Mouse (Mus musculus) urinary bladder, adult 2 months (tissue): ENCODE results near the gene Lipc. TPM values are rescaled to one million over a fixed set of nuclear protein-coding genes. Genes with fewer than 3 reads are reported as not detected.

Experiments used
- DNase-seq: peaks from one replicate; pipeline ENCODE4 v3.0.0; 2022; ENCODE audit warnings: low spot score
- polyA plus RNA-seq: library from polyadenylated mRNA; depleted of rRNA; stranded (reverse); fragments of >200 nt; gene quantifications from 2 replicates; pipeline ENCODE4 v1.2.3, GENCODE M21; 2012

The Lipc gene
- polyA plus RNA-seq, 1 experiment = 0.81 TPM

DNA sequence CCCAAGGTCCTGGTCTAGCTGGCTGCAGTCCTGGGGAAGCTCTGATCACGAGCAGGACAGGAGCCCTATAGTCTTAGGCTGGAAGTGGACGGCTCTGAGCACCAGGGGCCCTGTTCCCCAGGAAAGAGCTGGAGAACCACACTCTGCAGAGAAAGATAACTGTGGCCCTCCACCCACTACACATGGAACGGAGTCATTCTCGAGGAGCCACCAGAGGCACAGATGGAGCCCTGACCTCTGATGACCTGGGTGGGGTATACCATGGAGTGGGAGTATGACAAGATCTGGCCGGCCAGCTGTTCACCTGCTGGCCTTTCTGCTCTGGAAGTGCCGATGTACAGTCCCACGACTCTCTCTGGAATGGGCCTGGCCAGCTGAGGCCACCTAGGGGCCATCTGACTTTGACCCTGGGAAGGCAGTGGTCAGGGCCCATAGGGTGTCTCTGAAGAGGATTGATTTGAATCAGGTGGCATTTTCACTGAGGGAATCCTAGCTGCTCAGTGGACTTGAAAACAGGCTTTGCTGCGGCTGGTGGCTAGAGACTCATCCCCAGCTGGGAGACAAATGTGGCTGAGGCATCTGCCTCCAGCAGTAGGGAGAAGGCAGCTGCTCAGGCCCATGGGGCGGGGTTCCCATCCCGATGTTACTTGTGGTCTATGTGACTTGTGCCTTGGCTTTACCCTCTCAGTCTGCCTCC is 37.2 kb downstream of the Lipc start:
- DNase-seq = no peak

DNA sequence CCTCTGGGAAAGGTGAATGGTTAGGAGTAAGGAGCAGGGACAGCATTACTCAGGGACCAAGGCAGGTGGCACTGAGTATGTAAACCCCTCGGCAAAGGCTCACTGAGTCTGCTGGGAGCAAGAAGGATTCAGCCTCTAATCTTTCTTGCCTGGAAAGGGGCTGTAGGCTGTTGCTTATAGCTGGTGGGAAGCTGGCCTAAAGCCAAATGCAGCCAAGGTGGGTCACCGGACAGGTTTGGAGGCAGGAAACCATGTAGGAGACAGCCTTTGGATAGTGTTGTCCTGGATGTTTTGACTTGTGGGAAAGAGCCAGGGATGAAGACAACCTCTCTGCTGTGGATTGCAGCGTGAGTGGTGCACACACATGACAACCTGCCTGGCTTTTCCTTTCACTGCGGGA is 40.9 kb downstream of the Lipc start:
- DNase-seq = no peak

DNA sequence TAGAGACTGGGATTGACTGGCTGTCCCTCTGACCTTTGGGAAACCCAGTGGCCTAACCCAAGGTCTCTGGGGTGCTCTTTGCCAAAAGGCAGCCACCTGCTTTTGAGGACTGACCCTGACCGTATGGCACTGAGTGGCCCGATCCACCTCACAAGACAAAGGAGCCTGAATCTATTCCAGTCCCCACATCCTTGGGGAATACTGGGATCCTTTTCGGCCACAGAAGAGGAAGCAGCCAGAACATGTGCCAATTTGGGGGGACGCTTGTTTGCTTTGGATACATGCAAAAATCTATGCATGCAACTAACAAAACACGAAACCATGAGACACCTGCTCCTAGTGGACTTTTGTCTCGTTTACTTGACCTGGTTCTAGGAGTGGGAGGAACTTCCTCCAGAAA is 41.7 kb downstream of the Lipc start:
- DNase-seq = no peak

DNA sequence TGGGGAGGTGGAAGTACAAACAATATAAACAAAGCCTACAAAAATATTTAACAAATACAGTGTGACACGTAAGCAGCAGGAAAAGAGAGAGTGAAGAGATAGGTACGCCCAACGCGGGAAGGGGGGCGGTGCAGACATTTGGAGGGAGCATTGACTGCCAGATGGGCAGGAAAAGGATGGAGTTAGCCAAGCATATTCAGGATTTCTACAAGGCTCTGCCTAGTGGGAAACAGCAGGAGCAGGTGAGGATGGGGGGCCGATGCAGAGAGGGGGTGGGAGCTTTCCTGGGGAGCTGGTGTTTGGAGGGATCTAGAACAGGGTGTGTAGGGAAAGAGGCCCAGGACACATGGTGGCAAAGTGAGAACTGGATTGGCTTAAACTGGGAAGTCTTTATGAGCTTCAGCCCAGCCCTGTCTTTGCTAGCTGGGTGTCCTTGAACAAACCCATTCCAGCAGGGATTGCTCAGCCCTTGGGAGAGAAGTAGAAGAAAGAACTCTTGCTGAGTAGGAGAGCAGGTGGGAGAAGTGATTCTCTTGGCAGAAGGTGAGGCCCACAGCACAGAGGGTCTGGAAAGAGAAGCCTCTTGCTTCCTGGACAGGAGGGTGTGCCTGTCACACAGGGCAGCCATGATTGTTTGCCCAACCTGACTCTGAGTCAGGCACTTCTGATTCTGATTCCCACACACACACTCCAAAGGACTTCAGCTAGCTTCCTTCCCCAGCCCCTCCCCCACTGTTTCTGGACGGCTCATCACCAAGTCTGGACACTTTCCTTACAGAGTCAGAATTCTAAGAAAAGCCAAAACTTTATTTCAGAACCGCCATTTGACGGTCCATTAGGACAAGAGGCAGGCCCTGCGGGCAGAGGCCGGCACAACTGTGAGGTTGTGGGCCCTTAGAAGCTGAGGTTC is 49.0 kb downstream of the Lipc start:
- DNase-seq = no peak

DNA sequence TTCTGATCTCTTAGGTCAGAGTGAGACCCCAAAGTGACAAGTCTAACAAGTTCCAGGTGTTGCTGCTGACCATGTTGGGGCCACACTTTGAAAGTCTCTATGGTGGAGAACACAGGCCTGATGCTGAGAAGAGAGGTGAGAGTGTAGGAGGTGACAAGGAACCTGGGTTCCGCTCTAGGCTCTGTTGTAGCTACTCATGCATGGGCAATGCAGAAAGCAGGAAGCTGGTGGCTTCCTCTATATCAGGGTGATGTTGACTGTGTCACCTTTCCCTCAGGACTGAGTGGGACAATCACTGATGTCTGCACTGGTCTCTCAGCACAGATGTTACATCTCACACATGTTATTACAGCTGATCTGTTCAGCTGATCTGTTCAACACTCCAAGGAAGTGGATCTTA is 57.8 kb downstream of the Lipc start:
- DNase-seq = no peak

DNA sequence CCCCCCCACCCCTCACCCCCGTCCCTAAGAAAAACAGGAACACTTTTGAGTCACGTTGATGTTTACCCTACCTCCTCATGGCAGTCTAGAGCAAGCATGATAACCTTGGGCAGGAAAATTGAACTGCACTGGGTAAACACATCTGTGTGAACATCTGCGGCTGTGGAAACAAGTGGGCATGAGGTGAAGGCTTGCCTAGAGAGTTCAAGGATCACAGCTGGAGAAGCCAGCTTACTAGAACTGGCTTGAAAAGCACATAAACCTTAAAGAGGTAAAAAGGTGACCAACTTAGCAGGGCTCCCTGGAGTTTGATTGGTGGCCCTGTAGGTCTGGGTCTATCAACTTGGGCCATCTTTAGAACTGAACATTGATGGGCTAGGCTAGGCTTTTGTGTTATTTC is 58.5 kb downstream of the Lipc start:
- DNase-seq = no peak

DNA sequence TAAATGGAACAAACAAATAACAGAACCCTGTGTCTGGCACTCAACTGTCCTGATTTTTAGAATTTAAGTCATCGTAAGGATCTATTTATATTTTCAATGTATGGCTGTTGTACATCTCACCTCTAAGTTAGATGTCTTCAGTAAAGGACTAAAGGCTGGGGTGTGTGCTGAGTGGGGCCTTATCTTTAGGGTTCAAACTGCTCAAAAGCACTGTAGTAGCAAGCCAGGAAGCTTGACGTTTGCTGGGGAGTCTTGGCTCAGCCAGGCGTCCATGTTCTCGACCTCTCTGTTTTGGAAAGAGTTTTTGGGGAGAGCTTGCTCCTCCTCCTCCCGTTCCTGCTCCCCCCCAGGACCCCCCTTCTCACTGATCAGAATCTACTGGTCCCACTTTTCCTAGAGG is 59.4 kb downstream of the Lipc start:
- DNase-seq = no peak

DNA sequence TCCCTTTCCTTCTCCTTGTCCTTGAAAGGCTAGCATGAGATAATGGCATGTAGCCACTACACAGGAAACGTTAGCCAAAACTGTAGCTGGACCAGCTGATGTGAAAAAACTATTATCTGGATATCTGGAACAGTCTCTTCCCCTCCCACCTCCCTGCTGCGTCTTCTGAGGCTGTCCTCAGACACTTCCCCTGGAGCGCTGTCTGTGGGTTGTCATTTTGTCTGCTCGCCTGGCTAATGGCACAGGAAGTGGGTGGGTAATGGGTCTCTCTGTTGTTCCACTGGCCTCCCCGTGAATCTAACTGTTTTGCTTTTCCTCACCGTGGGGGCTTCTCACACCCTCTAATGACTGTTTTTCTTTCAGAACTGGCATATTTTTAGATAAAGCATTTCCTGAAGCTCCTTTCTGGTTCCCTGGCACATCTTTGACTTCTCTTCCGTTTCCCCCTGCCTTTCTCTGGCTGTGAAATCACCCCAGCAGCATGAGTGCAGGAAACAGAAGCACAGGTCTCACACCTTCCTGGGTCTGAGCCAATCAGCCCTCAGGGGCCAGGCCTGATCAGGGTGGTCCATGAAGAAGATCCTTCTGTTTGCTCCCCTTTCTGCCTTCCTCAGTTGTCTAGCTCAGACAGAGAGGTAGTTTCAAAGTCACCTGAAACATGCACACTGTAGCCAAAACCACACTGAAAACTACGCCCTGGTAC is 60.4 kb downstream of the Lipc start:
- no peak for DNase-seq

DNA sequence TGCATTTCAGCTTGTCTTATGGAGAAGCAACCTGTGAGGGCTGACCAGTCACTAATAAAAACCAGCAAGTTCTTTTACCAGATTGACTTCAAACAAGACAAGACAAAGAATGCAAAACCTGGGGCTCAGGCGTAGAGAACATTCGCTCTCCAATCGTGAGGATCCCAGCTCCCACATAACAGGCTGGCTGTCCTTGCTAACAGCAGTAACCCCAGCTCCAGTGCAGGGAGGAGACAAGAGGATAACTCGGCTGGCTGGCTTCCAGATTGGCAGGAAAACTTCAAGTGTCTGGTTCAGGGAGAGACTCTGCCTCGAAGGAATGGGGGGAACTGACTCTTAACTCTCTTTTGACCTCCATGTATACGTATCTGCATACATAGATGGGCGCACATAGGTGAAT is 61.3 kb downstream of the Lipc start:
- no peak for DNase-seq

DNA sequence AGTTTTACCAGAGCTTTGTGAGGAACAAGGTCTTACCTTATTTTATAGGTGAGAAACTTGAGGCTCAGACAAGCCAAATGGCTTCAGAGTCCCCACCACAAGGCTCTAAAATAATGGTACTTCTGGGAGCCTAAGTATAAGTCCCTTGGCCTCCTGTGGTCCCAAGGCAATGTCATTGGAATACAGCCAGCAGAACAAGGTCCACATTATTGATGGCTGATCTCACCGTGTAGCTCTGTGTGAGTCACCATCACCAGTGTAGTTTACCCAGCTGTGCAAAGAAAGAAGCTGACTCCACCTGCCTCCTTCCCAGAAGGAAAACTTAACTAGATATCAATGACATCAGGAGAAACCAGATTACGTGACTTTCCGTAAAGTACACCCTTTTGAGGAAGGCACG is 63.1 kb downstream of the Lipc start:
- no peak for DNase-seq

DNA sequence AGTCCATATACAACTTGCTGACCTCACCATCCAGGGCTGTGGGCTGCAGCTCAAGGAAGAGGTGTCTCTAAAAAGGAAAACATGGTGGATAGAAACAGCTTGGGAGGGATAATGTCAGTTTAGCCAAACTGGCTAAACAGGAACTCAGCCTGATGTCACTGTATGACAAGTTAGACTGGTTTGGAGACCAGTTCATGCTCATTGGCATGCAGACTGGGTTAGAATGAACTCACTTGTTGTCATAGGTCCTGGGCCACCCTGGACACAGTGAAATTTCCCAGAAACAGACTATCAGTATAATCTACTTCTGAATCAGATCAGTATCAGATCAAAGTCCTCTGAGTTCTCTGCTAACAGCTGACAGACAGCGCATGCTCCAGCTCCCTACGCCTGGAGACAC is 63.5 kb downstream of the Lipc start:
- no peak for DNase-seq

DNA sequence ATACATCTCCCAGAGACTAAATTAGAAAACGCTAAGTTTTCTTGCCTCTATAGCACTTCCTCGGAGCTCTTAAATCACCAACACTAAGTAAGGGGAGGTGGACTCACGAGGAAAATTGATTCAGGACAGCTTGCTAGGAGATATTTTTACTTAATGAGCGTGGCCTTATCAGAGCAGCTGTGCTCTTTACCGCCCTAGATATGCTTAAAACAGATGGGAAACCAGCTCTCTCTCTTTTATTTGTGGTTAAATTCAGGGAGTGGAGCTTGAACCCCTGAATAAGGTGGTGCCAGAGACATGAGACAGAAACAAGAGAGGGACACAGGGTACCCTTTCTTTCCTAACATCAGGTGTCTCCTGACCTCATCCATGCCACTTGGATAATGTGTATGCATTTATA is 70.0 kb downstream of the Lipc start:
- no peak for DNase-seq

DNA sequence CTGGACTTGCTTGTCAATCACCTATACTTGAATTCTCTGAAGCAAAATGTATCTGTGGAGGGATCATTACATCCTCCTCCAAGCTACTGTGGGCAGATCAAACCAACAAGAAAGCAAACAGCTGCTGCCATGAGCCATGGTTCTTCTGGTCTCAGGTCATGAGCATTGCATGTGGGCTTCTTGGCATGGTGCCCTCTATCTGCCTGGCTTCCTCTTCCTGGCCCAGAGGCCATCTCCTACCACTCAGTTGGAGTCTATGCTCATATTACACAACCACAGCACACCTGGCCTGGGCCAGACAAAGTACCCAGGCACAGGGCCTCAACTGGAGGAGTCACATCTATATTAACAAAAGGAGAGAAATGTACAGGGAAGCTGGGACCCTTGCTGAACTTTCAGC is 73.2 kb downstream of the Lipc start:
- DNase-seq = no peak

DNA sequence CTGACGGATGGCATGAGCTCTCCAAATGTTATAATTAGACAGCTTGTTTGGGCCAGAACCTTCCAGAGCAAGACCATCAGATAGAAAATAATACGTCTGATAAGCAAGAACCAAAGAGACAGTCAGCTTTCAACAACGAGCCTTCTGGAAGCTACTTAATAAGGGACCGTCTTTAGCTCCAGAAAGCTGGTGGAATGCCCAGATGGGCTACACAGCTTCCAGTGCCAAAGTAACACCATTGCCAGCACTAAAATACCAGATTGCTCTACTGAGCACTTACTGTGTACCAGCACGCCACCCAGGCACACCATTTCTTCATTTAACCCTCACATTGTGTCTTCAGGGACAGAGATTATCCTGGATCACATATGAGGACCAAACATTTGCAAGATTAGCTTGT is 73.9 kb downstream of the Lipc start:
- no peak for DNase-seq

DNA sequence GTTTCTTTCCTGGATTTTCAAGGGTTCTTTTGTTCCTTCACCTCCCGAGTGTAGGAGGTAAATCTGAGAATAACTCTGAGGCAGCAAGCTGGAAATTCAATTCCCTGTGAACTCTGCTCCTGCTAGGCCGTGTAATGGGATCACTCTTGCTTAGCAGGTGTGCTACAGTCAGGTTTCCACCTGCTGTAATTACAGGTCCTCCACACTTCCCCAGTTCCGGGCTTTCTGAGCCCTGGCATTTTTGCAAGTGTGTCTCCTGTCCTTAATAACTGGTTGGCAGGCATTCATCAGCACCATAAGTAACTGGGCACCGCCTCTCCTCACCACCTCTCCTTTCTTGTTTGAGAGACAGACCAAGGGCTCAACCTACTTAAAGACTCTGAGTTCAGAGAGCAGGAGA is 76.5 kb downstream of the Lipc start:
- no peak for DNase-seq

DNA sequence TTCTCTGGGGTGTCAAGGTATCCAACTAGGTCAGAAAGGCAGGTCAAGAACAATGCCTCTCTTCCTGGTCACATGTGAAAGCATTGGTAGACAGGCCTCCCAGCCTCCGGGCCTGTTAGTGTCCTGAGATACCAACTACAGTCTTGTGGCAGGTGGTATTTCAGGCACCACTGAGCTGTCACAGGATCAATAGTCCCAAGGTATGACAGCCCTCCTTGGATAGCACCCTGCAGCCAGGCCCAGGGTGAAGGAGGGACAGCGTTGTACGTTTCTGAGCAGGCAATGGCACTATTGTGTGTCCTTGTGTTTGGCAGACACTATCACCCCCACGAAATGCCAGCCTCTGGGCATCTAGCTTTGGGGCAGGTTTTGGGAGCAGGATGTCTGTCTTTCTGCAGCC is 77.0 kb downstream of the Lipc start:
- no peak for DNase-seq

DNA sequence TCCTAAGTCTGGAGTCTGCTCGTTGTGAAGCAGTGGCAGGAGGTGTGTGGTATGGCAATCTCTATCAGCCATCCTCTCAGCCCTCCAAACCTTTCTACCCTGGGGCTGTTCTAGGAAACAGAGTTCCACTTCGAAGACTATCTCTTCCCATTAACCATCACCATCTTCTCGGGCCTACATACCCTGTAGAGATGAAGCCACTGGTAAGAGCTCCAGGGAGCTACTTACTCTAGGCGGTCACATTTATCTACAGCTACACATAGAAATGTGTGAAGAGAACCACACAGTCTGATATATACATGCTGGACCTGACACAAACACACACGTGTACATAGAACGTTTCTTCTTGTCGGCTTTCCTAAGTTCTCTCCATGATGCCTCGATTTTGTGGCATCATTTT is 79.4 kb downstream of the Lipc start:
- DNase-seq = no peak

DNA sequence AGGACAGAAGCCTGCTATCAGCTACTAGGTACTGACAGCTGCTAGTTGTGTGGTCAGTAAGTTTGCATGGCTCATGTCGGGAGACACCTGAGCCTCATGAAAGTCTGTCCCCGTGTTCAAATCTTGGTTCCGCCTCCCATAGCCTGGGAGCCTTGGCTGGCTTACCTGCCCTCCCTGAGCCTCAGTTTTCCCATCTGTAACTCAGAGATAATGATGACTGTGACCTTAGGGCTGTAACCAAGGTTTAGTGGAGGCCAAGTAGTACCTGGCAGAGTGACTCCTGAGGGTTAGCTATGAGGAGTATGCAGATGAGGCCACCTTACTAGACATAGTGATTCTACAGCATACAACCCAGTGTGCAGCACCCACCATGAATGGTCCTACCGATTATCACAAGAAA is 81.7 kb downstream of the Lipc start:
- no peak for DNase-seq

DNA sequence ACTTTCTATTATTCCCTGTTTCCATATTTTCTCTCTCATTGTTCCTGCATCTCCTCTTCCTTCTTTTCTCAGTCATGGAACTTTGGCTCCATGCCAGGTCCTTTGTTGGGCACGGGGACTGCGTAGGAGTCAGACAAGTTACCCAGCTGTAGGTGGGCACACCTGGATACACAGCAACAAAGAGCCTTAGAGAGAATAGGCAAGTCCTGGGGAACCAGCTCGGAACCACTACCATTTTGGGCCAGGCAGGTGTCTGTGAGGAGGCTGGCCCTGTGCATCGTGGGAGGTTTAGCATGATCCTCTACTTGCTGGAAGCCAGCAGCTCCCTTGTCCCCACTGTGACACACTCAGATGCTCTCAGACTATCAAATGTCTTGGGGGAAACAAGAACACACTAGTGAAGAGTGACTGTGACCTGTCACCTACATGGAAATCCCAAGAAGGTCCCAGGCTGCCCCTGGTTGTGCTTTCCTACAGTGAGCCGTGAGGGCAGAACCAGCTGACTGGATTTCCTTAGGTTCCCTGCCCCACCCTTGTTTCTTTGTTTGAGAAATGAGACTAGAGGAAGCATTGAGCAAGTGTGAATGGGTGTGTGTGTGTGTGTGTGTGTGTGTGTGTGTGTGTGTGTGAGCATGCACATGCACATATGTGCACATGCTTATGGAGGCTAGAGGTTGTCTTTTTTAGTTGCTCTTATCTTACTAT is 82.7 kb downstream of the Lipc start:
- DNase-seq = no peak

DNA sequence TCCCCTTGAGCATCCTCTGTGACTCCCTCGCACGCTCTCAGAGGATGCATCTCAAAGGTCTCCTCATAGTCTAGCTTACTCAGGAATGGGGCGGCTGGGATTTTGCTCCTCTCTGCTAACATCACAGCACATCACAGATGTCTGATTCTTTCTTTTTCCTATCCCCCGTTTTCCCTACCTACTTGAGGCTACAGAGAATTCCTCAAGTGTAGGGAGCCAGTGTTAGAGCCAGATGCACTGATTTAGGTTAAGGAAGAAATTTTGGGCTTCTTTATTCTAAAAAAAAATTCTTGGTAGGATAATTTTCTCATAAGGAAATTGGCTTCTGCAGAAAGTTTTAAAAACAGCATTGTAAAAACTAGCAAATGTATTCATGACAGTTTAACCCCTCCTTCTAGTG is 84.6 kb downstream of the Lipc start:
- no peak for DNase-seq

DNA sequence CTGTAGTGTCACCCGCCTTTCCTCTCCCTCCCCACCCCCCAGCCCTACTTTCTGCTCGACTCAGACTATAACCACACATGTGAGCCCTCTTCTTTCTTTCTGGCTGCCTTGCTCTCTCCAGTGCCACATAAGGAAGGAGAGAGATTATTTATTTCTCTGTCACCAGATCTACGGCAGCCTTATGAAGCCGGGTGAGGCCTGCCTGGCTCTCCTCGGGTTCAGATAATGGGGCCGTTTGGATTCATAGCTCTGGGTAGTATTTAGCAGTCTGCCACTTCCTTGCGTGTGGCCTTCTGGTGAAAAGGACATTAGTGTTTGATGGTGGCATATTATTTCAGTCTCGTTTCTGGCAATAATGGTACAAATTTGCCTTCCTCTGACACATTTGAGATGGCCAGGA is 88.0 kb downstream of the Lipc start:
- DNase-seq = no peak

DNA sequence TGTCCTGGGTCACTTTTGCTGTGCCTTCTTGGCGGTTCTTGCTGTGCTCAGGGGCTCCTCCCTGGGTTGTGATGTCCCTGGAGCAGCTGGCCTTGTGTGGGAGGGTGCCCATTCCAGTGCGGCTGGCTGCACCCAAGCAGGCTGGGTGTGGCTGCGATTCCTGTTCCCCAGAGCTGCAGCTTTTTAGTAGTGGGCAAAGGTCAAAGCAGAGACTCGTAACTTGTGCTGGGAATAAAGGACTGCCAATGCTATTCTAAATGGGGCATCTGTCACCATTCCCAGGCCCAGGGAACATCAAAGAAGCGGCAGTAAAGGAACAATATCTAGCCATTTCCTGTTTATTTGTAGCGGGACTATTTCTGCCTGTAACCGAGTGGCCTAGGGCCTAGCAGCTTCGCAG is 88.7 kb downstream of the Lipc start:
- DNase-seq = no peak
